Mouse (Mus musculus): ENCODE data around the gene Gm20696. TPM values are rescaled to one million over a fixed set of nuclear protein-coding genes. Genes with fewer than 3 reads are reported as not detected.

The Gm20696 gene
- total RNA-seq (2012; rRNA removed), result 0.29 and 0.59 TPM in 2 replicates
- total RNA-seq (2014; rRNA removed), result not detected in 2 replicates
- not detected in 2 replicates for polyA plus RNA-seq (2012; ENCODE audit: insufficient read length, low read depth)

GRCm38 (mm10) chr6:99666318-99667171 lies at the start of gene Gm20696, which contains the start of gene Eif4e3:
TSS of gene Gm20696 (minus strand) at chr6:99666797.
TSS of gene Eif4e3 (minus strand) at chr6:99666771.
- dilution Hi-C loops (cut with MboI; ENCODE audit: extremely low pct_ligation_motif_present, extremely low pct_unique_long_range_greater_than_20kb, low sequenced_read_pairs), result no loop called here

GRCm38 (mm10) chr6:99715913-99716312 lies 49.3 kb upstream of the Gm20696 start:
- in situ Hi-C loops (cut with MboI; ENCODE audit: low pct_ligation_motif_present, low pct_unique_long_range_greater_than_20kb, low sequenced_read_pairs) (no loop called here), dilution Hi-C loops (cut with MboI; ENCODE audit: extremely low pct_ligation_motif_present, extremely low pct_unique_long_range_greater_than_20kb, low sequenced_read_pairs) (no loop called here)
- H3K9ac ChIP-seq (ENCODE audit: insufficient read depth, low read depth), result no peak overlapping the region
- no peaks in the 10 kb centered on the region for H3K79me2 ChIP-seq (replicated peaks; ENCODE audit: control insufficient read depth, extremely low read depth, insufficient read depth, poor library complexity, severe bottlenecking)
- no peak overlapping the region for H3K4me3 ChIP-seq (replicated peaks in 1 of 3; ENCODE audit: low read depth in 2 of 3, low read length in 2 of 3, poor library complexity in 1 of 3)
- TF ChIP-seq SMC3 (IDR thresholded peaks at IDR 0.05; ENCODE audit: low read depth, low read length) (0 out of 2 replicates have a peak, but pooled peaks have one; percentile 9), JUND (conservative IDR thresholded peaks at IDR 0.05; ENCODE audit: low read depth, low read length) (no peak), CTCF (conservative IDR thresholded peaks at IDR 0.05 in 1 of 2, IDR thresholded peaks at IDR 0.05 in 1 of 2; ENCODE audit: low read depth in 2 of 2, low read length in 2 of 2) (peak in 1 of 2 experiments; percentile 39; a peak in 2 of 4 replicates)
- no peaks in the 10 kb centered on the region for H3K9me3 ChIP-seq (replicated peaks; ENCODE audit: low read length)
- H3K4me2 ChIP-seq (ENCODE audit: insufficient read depth, low read depth, poor library complexity, severe bottlenecking), result no peak overlapping the region
- no peaks in the 10 kb centered on the region for H3K27me3 ChIP-seq (replicated peaks)
- H3K36me3 ChIP-seq (replicated peaks in 1 of 2; ENCODE audit: control insufficient read depth in 1 of 2, insufficient read depth in 1 of 2, low read length in 1 of 2), result no peaks in the 10 kb centered on the region
- peaks cover 0 to 6% of the 10 kb centered on the region in 2 experiments; a peak in 1 of 4 replicates for H3K4me1 ChIP-seq (ENCODE audit: control insufficient read depth in 1 of 2, insufficient read depth in 2 of 2)
- H3K27ac ChIP-seq (ENCODE audit: insufficient read depth, low read depth), result no peak overlapping the region
- no peak for DNase-seq (ENCODE audit: extremely low read depth)

More at GRCm38 (mm10) chr6:99666318-99667171, at the start of gene Gm20696, which contains the start of gene Eif4e3:
- H3K79me2 ChIP-seq (replicated peaks; ENCODE audit: control insufficient read depth, extremely low read depth, insufficient read depth, poor library complexity, severe bottlenecking), result peaks cover 10% of the 10 kb centered on the region; the same call in 1 of the 2 replicates
- H3K9ac ChIP-seq (ENCODE audit: insufficient read depth, low read depth), result peak within 1 kb of the TSS; percentile 46
- H3K4me1 ChIP-seq (ENCODE audit: control insufficient read depth in 1 of 2, insufficient read depth in 2 of 2), result peaks cover 24 to 41% of the 10 kb centered on the region in 2 experiments
- no peaks in the 10 kb centered on the region for H3K9me3 ChIP-seq (replicated peaks; ENCODE audit: low read length)
- H3K36me3 ChIP-seq (replicated peaks in 1 of 2; ENCODE audit: control insufficient read depth in 1 of 2, insufficient read depth in 1 of 2, low read length in 1 of 2), result peaks cover 0 to 9% of the 10 kb centered on the region in 2 experiments
- peak within 1 kb of the TSS; percentile 55 for H3K27ac ChIP-seq (ENCODE audit: insufficient read depth, low read depth)
- in situ Hi-C loops (cut with MboI; ENCODE audit: low pct_ligation_motif_present, low pct_unique_long_range_greater_than_20kb, low sequenced_read_pairs), result loop anchor here (25.0 kb wide), 1 partner anchor 121 kb away; no protein-coding TSS in a partner anchor
- peak; percentile 47 for DNase-seq (ENCODE audit: extremely low read depth)
- peak within 1 kb of the TSS; percentile 48 for H3K4me2 ChIP-seq (ENCODE audit: insufficient read depth, low read depth, poor library complexity, severe bottlenecking)
- H3K4me3 ChIP-seq (replicated peaks in 1 of 3; ENCODE audit: low read depth in 2 of 3, low read length in 2 of 3, poor library complexity in 1 of 3), result peak within 1 kb of the TSS; percentile 81 to 93 (median 84)
- TF ChIP-seq POLR2A (IDR thresholded peaks at IDR 0.05; ENCODE audit: low read depth, low read length), result peak; percentile 53; the same call in 1 of the 2 replicates
- no peak for TF ChIP-seq NRF1 (IDR thresholded peaks at IDR 0.05; ENCODE audit: low read depth, low read length)
- no peak for TF ChIP-seq USF2 (conservative IDR thresholded peaks at IDR 0.05; ENCODE audit: low read depth, low read length)
- no peak for TF ChIP-seq TCF12 (IDR thresholded peaks at IDR 0.05; ENCODE audit: low read depth, low read length)
- TF ChIP-seq BHLHE40 (IDR thresholded peaks at IDR 0.05; ENCODE audit: low read depth, low read length), result no peak
- peak; percentile 7; the same call in 1 of the 2 replicates for TF ChIP-seq IRF4 (IDR thresholded peaks at IDR 0.05; ENCODE audit: low read depth, low read length)
- 0 out of 2 replicates have a peak, but pooled peaks have one; percentile 15 for TF ChIP-seq UBTF (IDR thresholded peaks at IDR 0.05; ENCODE audit: low read depth, low read length)
- H3K27me3 ChIP-seq (replicated peaks), result peaks cover 5% of the 10 kb centered on the region

- dilution Hi-C loops (cut with MboI; ENCODE audit: extremely low pct_ligation_motif_present, extremely low pct_unique_long_range_greater_than_20kb, low sequenced_read_pairs) (no loop called here), in situ Hi-C loops (cut with MboI; ENCODE audit: low pct_ligation_motif_present, low pct_unique_long_range_greater_than_20kb, low sequenced_read_pairs) (no loop called here)
- no peak overlapping the region for H3K4me3 ChIP-seq (replicated peaks in 1 of 3; ENCODE audit: low read depth in 2 of 3, low read length in 2 of 3, poor library complexity in 1 of 3)
- H3K36me3 ChIP-seq (replicated peaks in 1 of 2; ENCODE audit: control insufficient read depth in 1 of 2, insufficient read depth in 1 of 2, low read length in 1 of 2), result no peaks in the 10 kb centered on the region
- no peak overlapping the region for H3K27ac ChIP-seq (ENCODE audit: insufficient read depth, low read depth)
- H3K4me1 ChIP-seq (ENCODE audit: control insufficient read depth in 1 of 2, insufficient read depth in 2 of 2), result peaks cover 0 to 6% of the 10 kb centered on the region in 2 experiments; a peak in 1 of 4 replicates
- DNase-seq (ENCODE audit: extremely low read depth), result no peak
- H3K9ac ChIP-seq (ENCODE audit: insufficient read depth, low read depth), result no peak overlapping the region
- H3K27me3 ChIP-seq (replicated peaks), result no peaks in the 10 kb centered on the region
- no peak overlapping the region for H3K4me2 ChIP-seq (ENCODE audit: insufficient read depth, low read depth, poor library complexity, severe bottlenecking)
- H3K79me2 ChIP-seq (replicated peaks; ENCODE audit: control insufficient read depth, extremely low read depth, insufficient read depth, poor library complexity, severe bottlenecking), result no peaks in the 10 kb centered on the region
- H3K9me3 ChIP-seq (replicated peaks; ENCODE audit: low read length), result no peaks in the 10 kb centered on the region
- TF ChIP-seq JUN (IDR thresholded peaks at IDR 0.05; ENCODE audit: insufficient read depth, low read depth, low read length), result no peak
- no peak for TF ChIP-seq ZNF384 (IDR thresholded peaks at IDR 0.05; ENCODE audit: low read depth, low read length)
- no peak for TF ChIP-seq ZC3H11A (IDR thresholded peaks at IDR 0.05; ENCODE audit: low read depth, low read length)
- no peak for TF ChIP-seq BHLHE40 (IDR thresholded peaks at IDR 0.05; ENCODE audit: low read depth, low read length)
- no peak for TF ChIP-seq NRF1 (IDR thresholded peaks at IDR 0.05; ENCODE audit: low read depth, low read length)
- no peak for TF ChIP-seq RAD21 (IDR thresholded peaks at IDR 0.05; ENCODE audit: low read depth, low read length)
- TF ChIP-seq TCF12 (IDR thresholded peaks at IDR 0.05; ENCODE audit: low read depth, low read length), result no peak
- TF ChIP-seq KAT2A (IDR thresholded peaks at IDR 0.05; ENCODE audit: insufficient replicate concordance, low read length), result no peak
- no peak for TF ChIP-seq TBP (conservative IDR thresholded peaks at IDR 0.05; ENCODE audit: low read depth, low read length)
- no peak for TF ChIP-seq CHD1 (IDR thresholded peaks at IDR 0.05; ENCODE audit: low read depth, low read length)
- TF ChIP-seq POLR2AphosphoS2 (IDR thresholded peaks at IDR 0.05; ENCODE audit: low read depth, low read length), result no peak
- no peak for TF ChIP-seq USF1 (IDR thresholded peaks at IDR 0.05; ENCODE audit: low read depth, low read length)
- no peak for TF ChIP-seq MAZ (IDR thresholded peaks at IDR 0.05; ENCODE audit: low read depth, low read length)
- TF ChIP-seq NELFE (IDR thresholded peaks at IDR 0.05; ENCODE audit: low read depth, low read length), result no peak
- TF ChIP-seq MEF2A (IDR thresholded peaks at IDR 0.05; ENCODE audit: borderline replicate concordance, low read depth, low read length), result no peak
- TF ChIP-seq JUND (conservative IDR thresholded peaks at IDR 0.05; ENCODE audit: low read depth, low read length), result no peak
Measured at GRCm38 (mm10) chr6:99715191-99715590, 48.6 kb upstream of the Gm20696 start.
